Mouse (Mus musculus) midbrain, embryonic 16.5 days (tissue): ENCODE measurements at regions not wholly inside any gene's neighbourhood (a gene's known extent, or its start where the extent isn't known, plus 50 kb on each side); places are given as distances from the start of the nearest gene placed in this dataset.

Source experiments
- ATAC-seq: fragments of 200-750 bp; cut with Nextera tagmentation; 2 replicates; pipeline ENCODE4 v1.8.0; 2017; ENCODE audit warnings: moderate TSS enrichment
- H3K27ac ChIP-seq: fragments of 300-500 bp; sonication (generic); 2 replicates; pipeline ENCODE4 v1.5.1; 2014; ENCODE audit warnings: mild to moderate bottlenecking, low read length, mixed read lengths
- H3K27me3 ChIP-seq: fragments of 300-500 bp; sonication (generic); 2 replicates; pipeline ENCODE4 v1.6.1; 2014; ENCODE audit warnings: low read depth, low read length, mixed read lengths; ENCODE audit not compliant: control insufficient read depth, insufficient read depth
- H3K36me3 ChIP-seq: fragments of 300-500 bp; sonication (generic); 2 replicates; pipeline ENCODE4 v1.6.1; 2014; ENCODE audit warnings: mild to moderate bottlenecking, low read length, moderate library complexity, mixed read lengths; ENCODE audit not compliant: control insufficient read depth, insufficient read depth
- H3K4me1 ChIP-seq: fragments of 300-500 bp; sonication (generic); 2 replicates; pipeline ENCODE4 v1.6.1; 2014; ENCODE audit warnings: mild to moderate bottlenecking, low read length, mixed read lengths; ENCODE audit not compliant: control insufficient read depth, insufficient read depth
- H3K4me2 ChIP-seq: fragments of 300-500 bp; sonication (generic); 2 replicates; pipeline ENCODE4 v1.6.1; 2014; ENCODE audit warnings: mild to moderate bottlenecking, low read length, mixed read lengths
- H3K4me3 ChIP-seq: fragments of 300-500 bp; sonication (generic); 2 replicates; pipeline ENCODE4 v1.5.1; 2014; ENCODE audit warnings: low read depth, mild to moderate bottlenecking, low read length, moderate library complexity, mixed read lengths
- H3K9ac ChIP-seq: fragments of 300-500 bp; sonication (generic); 2 replicates; pipeline ENCODE4 v1.6.1; 2014; ENCODE audit warnings: low read depth, low read length, mixed read lengths
- H3K9me3 ChIP-seq: fragments of 300-500 bp; sonication (generic); replicated peaks from 2 replicates; pipeline ENCODE4 v1.6.1; 2014; ENCODE audit warnings: mild to moderate bottlenecking, low read length, mixed read lengths; ENCODE audit not compliant: control insufficient read depth, poor library complexity, severe bottlenecking
- WGBS: fragments of 180-500 bp; shearing (Covaris S2); extraction: QIAGEN DNeasy Blood & Tissue Kit; methylation state at CpG from one replicate; pipeline ENCODE4 v1.1.7; 2014; 5-methylcytosine and 5-hydroxymethylcytosine counted together

DNA sequence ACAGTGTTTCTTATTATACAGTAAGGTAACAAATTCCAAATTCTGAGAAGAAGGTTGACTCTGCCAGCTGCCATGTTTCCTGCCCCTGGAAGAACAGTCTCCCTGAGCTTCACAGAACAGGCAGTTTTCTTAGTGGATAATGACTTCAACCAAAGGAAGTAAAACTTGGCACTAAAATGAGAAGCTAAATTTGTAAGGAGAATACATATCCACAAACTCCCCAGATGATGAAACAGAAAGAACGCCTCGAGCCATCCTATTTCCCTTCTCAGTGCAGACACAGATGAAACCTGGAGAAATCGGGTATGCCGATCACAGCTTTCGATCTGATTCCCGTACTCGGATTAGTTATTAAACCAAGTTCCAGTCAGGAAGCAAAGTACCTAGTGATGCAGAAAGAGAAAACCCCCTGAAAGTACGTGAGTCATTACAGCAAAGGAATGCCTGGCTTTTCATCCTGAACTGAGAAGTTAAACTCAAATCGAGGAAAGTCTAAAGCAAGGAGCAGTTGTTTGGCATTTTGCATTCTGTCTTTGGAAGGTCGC, 143.7 kb downstream of the Nsun3 start:
- 84% methylated on average over 10 of the region's 10 CpGs for WGBS
- Histone ChIP-seq H3K4me3 (no peak overlapping the region), H3K4me1 (no peaks in the 10 kb centered on the region), H3K36me3 (no peaks in the 10 kb centered on the region), H3K4me2 (no peak overlapping the region), H3K27me3 (no peaks in the 10 kb centered on the region), H3K9me3 (no peaks in the 10 kb centered on the region; the same call in 1 of the 2 replicates), H3K9ac (no peak overlapping the region), H3K27ac (no peak overlapping the region)
- no peak for ATAC-seq

DNA sequence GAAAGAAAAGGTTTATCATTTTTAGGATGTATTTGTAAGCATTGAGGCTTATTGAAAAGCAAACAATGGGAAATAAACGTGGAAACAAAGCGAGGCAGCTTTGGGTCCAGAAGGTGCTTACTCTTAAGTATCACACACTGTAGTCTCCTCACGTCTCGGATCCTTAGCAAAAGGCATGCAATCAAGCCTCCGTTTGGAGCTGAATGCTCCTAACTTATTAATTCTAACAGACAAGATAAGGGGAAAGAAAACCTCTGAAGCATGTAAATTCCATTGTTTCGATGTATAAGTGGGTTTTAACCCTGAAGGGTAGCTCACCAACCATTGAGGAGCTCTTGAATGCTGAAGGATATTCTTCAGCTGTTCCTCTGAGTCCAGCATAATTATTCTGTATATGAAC, 162.7 kb downstream of the Nsun3 start:
- no peak for ATAC-seq
- Histone ChIP-seq H3K27ac (no peak overlapping the region), H3K4me2 (no peak overlapping the region), H3K9me3 (no peaks in the 10 kb centered on the region), H3K4me3 (no peak overlapping the region), H3K27me3 (no peaks in the 10 kb centered on the region), H3K4me1 (no peaks in the 10 kb centered on the region), H3K36me3 (no peaks in the 10 kb centered on the region), H3K9ac (no peak overlapping the region)
- 36% methylated on average over 6 of the region's 6 CpGs for WGBS

GRCm38 (mm10) chr16:62610873-62611272, 175.7 kb downstream of the Nsun3 start:
- Histone ChIP-seq H3K9ac (no peak overlapping the region), H3K27me3 (no peaks in the 10 kb centered on the region), H3K27ac (no peak overlapping the region), H3K9me3 (no peaks in the 10 kb centered on the region), H3K36me3 (no peaks in the 10 kb centered on the region), H3K4me1 (no peaks in the 10 kb centered on the region), H3K4me2 (no peak overlapping the region), H3K4me3 (no peak overlapping the region)
- no peak for ATAC-seq
- WGBS = 88% methylated on average over 5 of the region's 5 CpGs

DNA sequence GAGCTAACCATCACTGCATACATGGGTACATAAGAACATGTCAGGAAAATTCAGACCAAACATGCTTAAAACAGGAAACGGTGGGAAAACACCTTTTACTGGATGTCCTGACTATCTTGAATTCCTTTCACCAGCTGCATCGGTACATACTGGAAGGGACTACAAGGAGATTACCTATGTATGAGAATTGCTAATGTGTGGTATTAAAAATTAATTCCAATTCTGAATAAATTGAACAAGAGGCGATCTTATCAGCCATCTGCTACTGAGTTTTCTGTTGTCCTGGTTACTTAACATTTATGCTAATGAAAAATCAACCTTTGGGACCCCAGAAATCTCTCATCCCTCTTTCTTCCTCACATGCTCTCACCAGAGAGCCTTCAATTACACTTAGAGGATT, 178.0 kb downstream of the Nsun3 start:
- Histone ChIP-seq H3K27me3 (no peaks in the 10 kb centered on the region), H3K4me3 (no peak overlapping the region), H3K36me3 (no peaks in the 10 kb centered on the region), H3K27ac (no peak overlapping the region), H3K9me3 (no peaks in the 10 kb centered on the region), H3K9ac (no peak overlapping the region), H3K4me2 (no peak overlapping the region), H3K4me1 (no peaks in the 10 kb centered on the region)
- ATAC-seq = no peak
- WGBS = 60% methylated on average over 3 of the region's 3 CpGs

GRCm38 (mm10) chr16:62605920-62606319, 180.7 kb downstream of the Nsun3 start:
- Histone ChIP-seq H3K4me2 (no peak overlapping the region), H3K4me1 (no peaks in the 10 kb centered on the region), H3K4me3 (no peak overlapping the region), H3K27me3 (no peaks in the 10 kb centered on the region), H3K36me3 (no peaks in the 10 kb centered on the region), H3K9ac (no peak overlapping the region), H3K27ac (no peak overlapping the region), H3K9me3 (no peaks in the 10 kb centered on the region)
- 98% methylated on average over 1 of the region's 1 CpGs for WGBS
- no peak for ATAC-seq

DNA sequence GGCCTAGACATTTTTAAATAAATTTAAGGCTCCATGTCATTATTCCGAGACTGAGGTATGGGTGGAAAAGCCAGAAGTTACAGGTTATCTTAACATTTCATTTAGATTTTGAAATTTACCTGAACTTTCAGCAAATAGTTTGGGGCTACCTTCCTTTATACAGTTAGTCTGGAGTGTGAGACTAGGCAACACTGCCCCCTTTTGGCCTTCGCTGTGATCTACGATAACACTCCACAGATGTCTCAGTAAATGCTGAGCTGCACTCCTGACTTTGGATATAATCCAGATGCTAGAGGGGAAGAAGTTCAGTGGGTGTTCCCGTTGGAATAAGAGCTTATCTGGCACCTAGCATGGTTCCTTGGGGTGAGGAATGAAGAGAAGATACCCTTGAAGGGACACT, 224.6 kb downstream of the Nsun3 start:
- no peak for ATAC-seq
- Histone ChIP-seq H3K4me3 (no peak overlapping the region), H3K9me3 (no peaks in the 10 kb centered on the region), H3K4me1 (no peaks in the 10 kb centered on the region), H3K27me3 (no peaks in the 10 kb centered on the region), H3K36me3 (no peaks in the 10 kb centered on the region), H3K27ac (no peak overlapping the region), H3K4me2 (no peak overlapping the region), H3K9ac (no peak overlapping the region)
- WGBS = 48% methylated on average over 4 of the region's 4 CpGs

DNA sequence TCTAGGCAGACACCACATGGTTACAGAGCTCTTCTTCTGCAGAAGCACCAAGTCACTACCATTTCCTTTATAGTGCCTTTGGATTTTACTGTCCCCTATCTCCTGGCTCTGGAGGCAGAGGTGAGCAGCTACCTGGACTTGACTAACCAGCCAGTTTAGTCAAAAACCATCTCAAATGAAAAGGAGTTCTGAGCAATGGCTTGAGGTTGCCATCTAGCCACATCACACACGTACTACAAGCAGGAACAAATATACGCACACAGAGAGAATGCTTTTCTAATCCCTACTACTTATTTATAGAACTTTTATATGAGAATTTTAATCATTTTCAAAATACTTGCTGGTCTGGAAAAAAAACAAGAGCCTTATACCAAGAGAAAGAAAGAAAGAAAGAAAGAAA, 243.5 kb downstream of the Nsun3 start:
- no peak for ATAC-seq
- Histone ChIP-seq H3K9me3 (no peaks in the 10 kb centered on the region), H3K4me3 (no peak overlapping the region), H3K27ac (no peak overlapping the region), H3K4me1 (no peaks in the 10 kb centered on the region), H3K27me3 (no peaks in the 10 kb centered on the region), H3K36me3 (no peaks in the 10 kb centered on the region), H3K9ac (no peak overlapping the region), H3K4me2 (no peak overlapping the region)
- WGBS = 78% methylated on average over 2 of the region's 2 CpGs

GRCm38 (mm10) chr16:62537730-62538479, 248.7 kb downstream of the Nsun3 start:
- Histone ChIP-seq H3K9ac (no peak overlapping the region), H3K27me3 (no peaks in the 10 kb centered on the region), H3K27ac (peak overlapping the region; percentile 12; the same call in 1 of the 2 replicates), H3K9me3 (no peaks in the 10 kb centered on the region), H3K4me1 (no peaks in the 10 kb centered on the region), H3K4me3 (no peak overlapping the region), H3K36me3 (no peaks in the 10 kb centered on the region), H3K4me2 (no peak overlapping the region)
- WGBS = 46% methylated on average over 7 of the region's 7 CpGs
- ATAC-seq = peak; percentile 98

DNA sequence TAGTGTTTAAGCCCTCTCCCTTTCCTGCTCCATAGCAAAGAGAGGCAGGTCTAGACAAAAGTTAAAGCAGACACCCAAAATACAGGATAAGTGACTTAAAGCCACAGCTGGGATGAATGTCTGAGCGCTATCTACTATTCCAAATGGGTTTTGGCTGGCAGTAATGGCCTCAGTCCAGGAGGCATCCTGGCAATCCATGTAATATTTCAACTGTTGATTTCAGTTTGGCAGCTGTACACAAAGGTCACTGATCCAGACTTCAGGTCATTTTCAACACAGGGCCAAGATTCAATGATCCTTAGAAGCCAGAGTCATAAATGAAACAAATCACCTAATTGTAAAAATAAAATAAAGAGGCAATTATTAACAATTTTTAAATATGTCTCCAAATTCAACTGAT, 277.3 kb downstream of the Nsun3 start:
- no peaks in the 10 kb centered on the region for H3K27me3 ChIP-seq
- no peaks in the 10 kb centered on the region for H3K9me3 ChIP-seq
- H3K4me1 ChIP-seq = no peaks in the 10 kb centered on the region
- no peak overlapping the region for H3K9ac ChIP-seq
- no peaks in the 10 kb centered on the region for H3K36me3 ChIP-seq
- H3K27ac ChIP-seq = no peak overlapping the region
- no peak overlapping the region for H3K4me3 ChIP-seq
- ATAC-seq = no peak
- WGBS = 85% methylated on average over 1 of the region's 1 CpGs
- H3K4me2 ChIP-seq = no peak overlapping the region
